Mouse (Mus musculus) T-helper 1 cell (primary cell): ENCODE measurements around the gene Trafd1.

Experiments
- in situ Hi-C: fragments of 300-600 bp; cut with MboI, MseI; formaldehyde crosslinking; loops from one replicate; pipeline ENCODE4 v1.15.1; 2025; ENCODE audit warnings: high pct_unique_total_duplicates

Gene Trafd1

DNA sequence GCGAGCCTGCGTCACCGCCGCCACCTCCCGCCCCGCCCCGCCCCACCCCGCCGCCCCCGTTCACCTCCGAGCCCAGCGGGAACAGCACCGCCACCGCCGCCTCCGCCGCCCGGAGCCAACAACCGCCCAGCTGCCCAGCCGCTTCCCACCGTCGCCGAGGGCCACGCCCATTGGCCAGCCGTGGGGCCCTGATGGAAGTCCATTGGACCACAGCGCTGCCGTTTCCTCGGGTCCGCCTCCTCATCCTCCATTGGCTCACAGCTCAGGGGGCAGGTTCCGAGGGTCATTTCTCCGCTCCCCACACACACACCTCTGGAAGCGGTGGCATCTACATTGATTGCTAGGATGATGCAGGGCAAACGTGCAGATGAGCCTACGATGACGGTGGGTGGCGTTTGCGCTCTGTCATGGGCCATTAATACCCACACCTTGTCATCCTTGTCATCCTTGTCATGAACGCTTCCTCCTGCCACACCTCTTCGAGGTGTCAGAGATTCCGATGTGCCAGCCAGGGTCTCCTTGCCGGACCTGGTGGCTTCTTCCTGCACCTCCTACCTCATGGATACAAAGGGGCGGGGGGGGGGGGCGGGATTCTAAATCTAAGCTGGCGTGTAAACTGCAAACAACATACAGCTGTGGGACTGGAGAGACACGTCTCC lies at the start of gene Trafd1:
Trafd1 (minus strand) TSS at position 172 of the 659 bp plus-strand sequence.
- in situ Hi-C loops, result no loop called here

- in situ Hi-C loops, result loop anchor here (10.0 kb wide), 1 partner anchor 1056 kb away; no protein-coding TSS in a partner anchor
These were observed 43.5 kb upstream of the Trafd1 start for GRCm38 (mm10) chr5:121428954-121429353.

- in situ Hi-C loops, result loop anchor here (10.0 kb wide), 1 partner anchor 1062 kb away; no protein-coding TSS in a partner anchor
These were observed 37.9 kb upstream of the Trafd1 start for GRCm38 (mm10) chr5:121423297-121423696.

- in situ Hi-C loops, result loop anchor here (10.0 kb wide), 1 partner anchor 1062 kb away; no protein-coding TSS in a partner anchor
These were observed 37.4 kb upstream of the Trafd1 start for GRCm38 (mm10) chr5:121422787-121423186.

GRCm38 (mm10) chr5:121420721-121421120 lies 35.3 kb upstream of the Trafd1 start:
- in situ Hi-C loops, result loop anchor here (10.0 kb wide), 1 partner anchor 1064 kb away; no protein-coding TSS in a partner anchor

GRCm38 (mm10) chr5:121410975-121411374 lies 25.5 kb upstream of the Trafd1 start:
- in situ Hi-C loops, result no loop called here

DNA sequence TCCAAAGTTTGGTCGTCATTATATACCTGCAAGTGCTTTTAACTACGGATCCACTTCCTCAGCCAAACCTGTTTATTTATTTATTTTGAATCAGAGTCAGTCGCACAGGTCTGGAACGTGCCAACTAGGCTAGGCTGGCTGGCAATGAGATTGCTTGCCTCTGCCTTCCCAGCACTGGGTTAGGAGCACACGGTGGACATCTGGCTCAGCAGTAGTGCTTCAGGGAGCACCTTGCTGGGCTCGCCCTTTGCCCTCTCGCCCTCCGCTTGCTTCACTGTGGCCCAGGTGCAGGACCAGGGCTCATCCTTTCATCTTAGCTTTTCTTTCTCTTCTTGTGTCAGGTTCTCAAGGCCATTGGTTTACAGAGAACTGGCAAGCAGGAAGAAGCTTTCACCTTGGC lies 22.4 kb upstream of the Trafd1 start:
- in situ Hi-C loops, result no loop called here

GRCm38 (mm10) chr5:121400849-121401248 lies 15.4 kb upstream of the Trafd1 start:
- in situ Hi-C loops, result no loop called here

GRCm38 (mm10) chr5:121400064-121400463 lies 14.6 kb upstream of the Trafd1 start:
- in situ Hi-C loops, result no loop called here

DNA sequence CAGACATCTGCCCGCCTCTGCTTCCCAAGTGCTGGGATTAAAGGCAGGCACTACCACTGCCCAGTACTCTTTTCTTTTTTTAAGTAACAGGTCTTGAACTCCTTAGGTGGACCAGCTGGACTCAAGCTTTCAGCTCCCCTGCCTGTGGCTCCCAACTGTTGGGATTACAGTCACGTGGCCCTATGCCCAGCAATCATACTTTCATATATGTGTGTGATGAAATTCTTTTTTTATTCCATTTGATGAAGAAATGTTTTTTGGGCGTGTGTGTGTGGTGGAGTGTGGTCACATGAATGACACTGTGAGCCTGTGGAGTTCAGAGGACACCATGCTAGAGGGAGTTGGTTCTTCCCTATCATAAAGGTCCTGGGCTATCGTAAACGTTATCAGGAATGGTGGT lies 14.1 kb upstream of the Trafd1 start:
- in situ Hi-C loops, result no loop called here

DNA sequence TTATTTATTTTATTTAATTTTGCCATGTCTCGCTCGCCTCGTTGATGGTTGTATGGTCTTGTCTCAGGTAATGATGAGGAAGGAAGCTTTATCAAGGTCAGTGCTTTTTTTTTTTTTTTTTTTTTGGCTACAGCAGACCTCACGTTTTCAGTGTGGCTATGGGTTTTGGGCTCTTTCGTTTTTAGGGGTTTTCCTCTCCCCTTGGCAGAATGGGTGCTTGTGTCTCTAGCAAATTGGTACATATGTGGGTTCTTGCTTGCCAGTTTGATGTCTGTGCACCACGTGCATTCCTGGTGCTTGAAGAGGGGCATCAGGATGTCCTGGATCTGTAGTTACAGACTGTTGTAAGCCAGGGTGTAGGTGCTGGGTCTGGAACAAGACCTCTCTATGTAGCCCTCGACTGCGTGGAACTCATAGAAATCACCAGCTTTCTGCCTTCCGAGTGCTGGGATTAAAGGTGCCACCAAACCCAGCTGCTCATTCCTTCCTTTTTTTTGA lies 13.6 kb upstream of the Trafd1 start:
- in situ Hi-C loops, result no loop called here

GRCm38 (mm10) chr5:121398146-121398964 lies 12.9 kb upstream of the Trafd1 start:
- in situ Hi-C loops, result no loop called here

- in situ Hi-C loops, result no loop called here
These were observed 12.0 kb upstream of the Trafd1 start, which contains the start of gene Naa25 for GRCm38 (mm10) chr5:121397187-121398145. Gene Naa25 (plus strand): TSS chr5:121397936.

GRCm38 (mm10) chr5:121395621-121396020 lies 10.2 kb upstream of the Trafd1 start:
- in situ Hi-C loops, result no loop called here

- in situ Hi-C loops, result no loop called here
These were observed 8.0 kb upstream of the Trafd1 start for GRCm38 (mm10) chr5:121393402-121393801.

- in situ Hi-C loops, result no loop called here
These were observed 7.4 kb upstream of the Trafd1 start for GRCm38 (mm10) chr5:121392667-121393380.

- in situ Hi-C loops, result no loop called here
These were observed 4.3 kb upstream of the Trafd1 start for GRCm38 (mm10) chr5:121389691-121390090.

GRCm38 (mm10) chr5:121389106-121389505 lies 3.7 kb upstream of the Trafd1 start:
- in situ Hi-C loops, result no loop called here

- in situ Hi-C loops, result no loop called here
These were observed 1.7 kb upstream of the Trafd1 start for GRCm38 (mm10) chr5:121387126-121387525.

- in situ Hi-C loops, result no loop called here
These were observed 883 bp upstream of the Trafd1 start for GRCm38 (mm10) chr5:121386120-121386909.
